Mouse (Mus musculus) macrophage (primary cell): ENCODE data around the gene Cntnap1. TPM values are rescaled to one million over a fixed set of nuclear protein-coding genes. Genes with fewer than 3 reads are reported as not detected.

Experiments
- H3K27ac ChIP-seq: fragments of 350-480 bp; formaldehyde crosslinking; 2 replicates; pipeline ENCODE4 v1.9.0; 2021
- H3K36me3 ChIP-seq: fragments of 350-480 bp; formaldehyde crosslinking; 2 replicates; pipeline ENCODE4 v1.9.0; 2021; ENCODE audit errors: inconsistent target
- H3K4me3 ChIP-seq: fragments of 350-480 bp; formaldehyde crosslinking; 2 replicates; pipeline ENCODE4 v1.9.0; 2021; ENCODE audit errors: inconsistent target
- H3K79me2 ChIP-seq: fragments of 350-480 bp; formaldehyde crosslinking; 2 replicates; pipeline ENCODE4 v1.9.0; 2021; ENCODE audit errors: inconsistent target
- WGBS: methylation state at CpG from one replicate; pipeline ENCODE4 v1.1.7; 2026; ENCODE audit warnings: inconsistent platforms; ENCODE audit not compliant: missing documents; 5-methylcytosine and 5-hydroxymethylcytosine counted together
- polyA plus RNA-seq: library from polyadenylated mRNA; stranded (reverse); fragments of 250-400 nt; gene quantifications from 3 replicates; pipeline ENCODE4 v1.2.4, GENCODE M21; 2018; ENCODE audit warnings: inconsistent platforms

Gene Cntnap1
- polyA plus RNA-seq, 1 experiment from 2014 or later = 0.17 TPM

DNA sequence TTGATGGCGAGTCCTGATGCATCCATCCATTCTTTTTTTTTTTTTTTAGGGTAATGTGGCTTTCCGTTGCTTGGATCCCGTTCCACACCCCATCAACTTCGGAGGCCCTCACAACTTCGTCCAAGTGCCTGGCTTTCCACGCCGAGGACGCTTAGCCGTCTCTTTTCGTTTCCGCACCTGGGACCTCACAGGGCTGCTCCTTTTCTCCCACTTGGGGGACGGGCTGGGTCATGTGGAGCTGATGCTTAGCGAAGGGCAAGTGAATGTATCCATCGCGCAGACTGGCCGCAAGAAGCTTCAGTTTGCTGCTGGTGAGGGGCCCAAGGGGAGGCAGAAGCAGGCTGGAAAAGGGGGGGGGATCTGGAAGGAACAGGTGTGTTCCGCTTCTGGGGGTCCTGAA is 9.9 kb downstream of the Cntnap1 start:
- Histone ChIP-seq H3K36me3 (no peaks in the 10 kb centered on the region), H3K27ac (no peak overlapping the region), H3K79me2 (no peaks in the 10 kb centered on the region), H3K4me3 (no peak overlapping the region)
- WGBS = 89% methylated on average over 16 of the region's 17 CpGs

DNA sequence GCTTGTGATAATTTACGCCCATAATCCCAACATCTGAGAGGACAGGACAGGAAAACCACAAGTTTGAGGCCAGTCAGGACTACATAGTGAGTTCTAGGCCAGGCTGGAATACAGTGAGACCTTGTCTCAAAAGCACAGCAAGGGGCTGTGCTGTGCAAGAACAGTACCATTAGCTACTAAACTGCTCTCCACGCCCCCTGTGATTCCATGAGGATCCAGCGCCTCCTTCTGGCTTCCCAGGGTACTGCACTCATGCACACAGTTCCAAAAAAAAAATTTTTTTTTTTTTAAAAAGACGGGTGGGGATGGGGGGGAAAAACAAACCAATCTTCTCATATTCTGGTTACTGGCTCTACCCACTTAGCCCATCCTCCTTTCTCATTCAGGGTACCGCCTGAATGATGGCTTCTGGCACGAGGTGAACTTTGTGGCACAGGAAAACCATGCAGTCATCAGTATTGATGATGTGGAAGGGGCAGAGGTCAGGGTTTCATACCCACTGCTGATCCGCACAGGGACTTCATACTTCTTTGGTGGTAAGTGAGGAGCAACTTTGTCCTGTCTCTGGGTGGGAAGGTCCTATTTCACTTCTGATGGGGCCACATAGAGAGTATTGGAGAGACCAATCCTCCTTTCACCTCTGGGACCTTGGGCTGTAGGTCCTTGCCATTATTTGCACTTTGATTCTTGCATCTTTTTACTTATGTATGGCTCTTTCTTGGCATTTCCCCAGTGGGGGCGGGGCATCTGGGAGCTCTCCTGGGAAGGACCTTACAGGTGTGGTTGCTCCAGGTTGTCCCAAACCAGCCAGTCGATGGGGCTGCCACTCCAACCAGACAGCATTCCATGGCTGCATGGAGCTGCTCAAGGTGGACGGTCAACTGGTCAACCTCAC is 10.8 kb downstream of the Cntnap1 start:
- 41% methylated on average over 10 of the region's 10 CpGs for WGBS
- Histone ChIP-seq H3K4me3 (no peak overlapping the region), H3K79me2 (no peaks in the 10 kb centered on the region), H3K27ac (no peak overlapping the region), H3K36me3 (no peaks in the 10 kb centered on the region)

DNA sequence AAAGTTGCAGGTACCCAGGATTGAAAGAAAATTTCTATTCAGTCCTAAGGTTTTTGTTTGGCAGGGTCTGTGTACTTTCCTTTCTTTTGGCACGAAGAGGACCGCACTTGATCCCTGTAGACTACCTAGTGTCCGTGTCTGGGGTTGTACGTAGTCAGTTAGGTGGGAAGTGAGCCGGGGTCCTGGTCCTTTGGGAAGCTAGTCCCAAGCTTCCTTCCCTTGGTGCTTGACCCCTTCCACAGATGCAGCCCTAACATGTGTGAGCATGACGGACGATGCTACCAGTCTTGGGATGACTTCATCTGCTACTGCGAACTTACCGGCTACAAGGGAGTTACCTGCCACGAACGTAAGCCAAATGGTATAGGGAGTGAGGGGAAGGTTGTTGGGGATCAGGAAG is 11.6 kb downstream of the Cntnap1 start:
- Histone ChIP-seq H3K36me3 (no peaks in the 10 kb centered on the region), H3K4me3 (no peak overlapping the region), H3K27ac (no peak overlapping the region), H3K79me2 (no peaks in the 10 kb centered on the region)
- 95% methylated on average over 11 of the region's 11 CpGs for WGBS

DNA sequence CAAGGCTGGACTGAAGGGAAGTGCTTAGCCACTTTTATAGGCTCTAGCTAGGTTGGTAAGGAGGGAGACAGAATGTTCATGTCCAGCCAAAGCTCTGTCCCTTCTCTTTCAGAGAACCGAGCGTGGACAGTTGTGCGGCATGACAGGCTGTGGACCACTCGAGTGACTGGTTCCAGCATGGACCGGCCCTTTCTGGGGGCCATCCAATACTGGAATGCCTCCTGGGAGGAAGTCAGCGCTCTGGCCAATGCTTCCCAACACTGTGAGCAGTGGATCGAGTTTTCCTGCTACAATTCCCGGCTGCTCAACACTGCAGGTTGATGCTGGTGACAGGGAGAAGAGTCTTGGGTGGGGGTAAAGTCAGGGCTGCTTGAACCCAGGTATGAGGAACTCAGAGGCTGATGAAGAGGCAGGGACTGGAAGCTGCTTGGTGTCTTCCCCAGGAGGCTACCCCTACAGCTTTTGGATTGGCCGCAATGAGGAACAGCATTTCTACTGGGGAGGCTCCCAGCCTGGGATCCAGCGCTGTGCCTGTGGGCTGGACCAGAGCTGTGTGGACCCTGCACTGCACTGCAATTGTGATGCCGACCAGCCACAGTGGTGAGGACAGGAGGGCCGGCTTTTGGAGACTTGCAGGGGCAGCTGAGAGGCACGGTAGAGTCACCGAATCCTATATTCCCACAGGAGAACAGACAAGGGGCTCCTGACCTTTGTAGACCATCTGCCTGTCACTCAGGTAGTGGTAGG is 12.6 kb downstream of the Cntnap1 start:
- Histone ChIP-seq H3K4me3 (no peak overlapping the region), H3K79me2 (no peaks in the 10 kb centered on the region), H3K27ac (no peak overlapping the region), H3K36me3 (no peaks in the 10 kb centered on the region)
- 87% methylated on average over 14 of the region's 14 CpGs for WGBS

DNA sequence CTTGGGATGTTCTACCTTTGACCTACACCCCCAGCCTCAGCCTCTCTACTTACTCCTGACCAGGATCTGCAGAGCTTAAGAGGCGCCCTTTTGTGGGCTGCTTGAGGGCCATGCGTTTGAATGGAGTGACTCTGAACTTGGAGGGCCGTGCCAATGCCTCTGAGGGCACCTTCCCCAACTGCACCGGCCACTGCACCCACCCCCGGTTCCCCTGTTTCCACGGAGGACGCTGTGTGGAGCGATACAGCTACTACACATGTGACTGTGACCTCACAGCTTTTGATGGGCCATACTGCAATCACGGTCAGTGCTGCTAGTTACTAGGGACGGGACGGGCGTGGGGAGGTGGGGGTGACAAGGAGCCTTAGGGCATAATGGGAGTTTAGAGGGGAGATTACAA is 14.7 kb downstream of the Cntnap1 start:
- H3K36me3 ChIP-seq = no peaks in the 10 kb centered on the region; the same call in 1 of the 2 replicates
- no peaks in the 10 kb centered on the region for H3K79me2 ChIP-seq
- H3K27ac ChIP-seq = no peak overlapping the region
- H3K4me3 ChIP-seq = no peak overlapping the region
- 91% methylated on average over 10 of the region's 12 CpGs for WGBS

DNA sequence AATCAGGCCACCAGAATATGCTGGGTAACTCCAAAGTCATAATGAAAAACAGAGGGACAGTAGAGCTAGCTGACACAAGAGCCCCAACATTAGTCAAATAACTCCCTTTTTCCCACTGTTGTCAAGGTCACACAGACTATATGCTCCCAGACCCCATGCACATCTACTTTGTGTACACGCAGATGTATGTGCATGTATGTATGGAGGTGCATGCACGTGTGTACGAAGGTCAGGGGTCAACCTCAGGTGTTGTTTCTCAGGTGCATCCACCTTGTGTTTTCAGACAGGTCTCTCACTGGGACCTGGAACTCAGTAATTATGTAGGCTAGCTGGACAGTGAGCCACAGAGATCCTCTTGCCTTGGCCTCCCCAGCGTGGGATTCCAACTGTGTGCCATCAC is 15.1 kb downstream of the Cntnap1 start:
- no peak overlapping the region for H3K27ac ChIP-seq
- H3K36me3 ChIP-seq = no peaks in the 10 kb centered on the region; the same call in 1 of the 2 replicates
- H3K4me3 ChIP-seq = no peak overlapping the region
- WGBS = 100% methylated on average over 4 of the region's 4 CpGs
- no peaks in the 10 kb centered on the region for H3K79me2 ChIP-seq

DNA sequence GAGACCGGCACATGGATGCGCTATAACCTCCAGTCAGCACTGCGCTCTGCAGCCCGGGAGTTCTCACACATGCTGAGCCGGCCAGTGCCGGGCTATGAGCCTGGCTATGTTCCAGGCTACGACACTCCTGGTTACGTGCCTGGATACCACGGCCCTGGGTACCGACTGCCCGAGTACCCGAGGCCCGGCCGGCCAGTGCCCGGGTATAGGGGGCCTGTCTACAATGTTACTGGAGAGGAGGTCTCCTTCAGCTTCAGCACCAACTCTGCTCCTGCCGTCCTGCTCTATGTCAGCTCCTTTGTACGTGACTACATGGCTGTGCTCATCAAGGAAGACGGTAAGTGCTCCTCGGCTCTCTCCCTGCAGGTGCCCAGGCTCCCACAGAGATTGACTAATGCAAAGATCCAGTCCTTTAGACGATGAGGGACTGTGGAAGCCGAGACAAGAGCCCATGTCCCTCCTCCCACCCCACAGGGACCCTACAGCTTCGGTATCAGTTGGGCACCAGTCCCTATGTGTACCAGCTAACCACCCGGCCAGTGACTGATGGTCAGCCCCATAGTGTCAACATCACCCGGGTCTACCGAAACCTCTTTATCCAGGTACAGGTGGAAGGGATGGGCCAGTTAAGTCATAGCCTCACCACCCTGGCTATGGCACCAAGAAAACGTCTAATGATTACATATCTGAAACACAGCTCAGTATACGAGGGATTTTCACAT is 16.4 kb downstream of the Cntnap1 start:
- Histone ChIP-seq H3K36me3 (peaks cover 3% of the 10 kb centered on the region; the same call in 1 of the 2 replicates), H3K79me2 (no peaks in the 10 kb centered on the region), H3K27ac (no peak overlapping the region), H3K4me3 (no peak overlapping the region)
- WGBS = 93% methylated on average over 27 of the region's 27 CpGs

DNA sequence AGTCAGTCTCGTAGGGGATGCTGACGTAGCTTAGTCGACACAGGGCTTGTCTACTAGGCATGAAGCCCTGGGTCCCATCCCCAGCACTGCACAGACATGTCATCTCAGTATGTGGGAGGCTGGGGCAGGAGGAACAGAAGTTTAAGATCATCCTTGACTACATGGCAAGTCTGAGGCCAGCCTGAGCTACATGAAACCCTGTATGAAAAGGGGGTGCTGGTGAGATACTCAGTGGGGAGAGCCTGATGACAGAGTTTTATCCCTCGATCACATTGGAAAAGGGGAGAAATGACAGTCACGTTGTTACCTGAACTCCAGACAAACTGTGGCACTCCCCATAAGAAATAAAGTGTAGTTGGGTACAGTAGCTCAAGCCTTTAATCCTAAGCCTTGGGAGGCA is 17.2 kb downstream of the Cntnap1 start:
- no peak overlapping the region for H3K27ac ChIP-seq
- no peaks in the 10 kb centered on the region for H3K79me2 ChIP-seq
- WGBS = 99% methylated on average over 5 of the region's 5 CpGs
- H3K4me3 ChIP-seq = no peak overlapping the region
- H3K36me3 ChIP-seq = peaks cover 11% of the 10 kb centered on the region; the same call in 1 of the 2 replicates

DNA sequence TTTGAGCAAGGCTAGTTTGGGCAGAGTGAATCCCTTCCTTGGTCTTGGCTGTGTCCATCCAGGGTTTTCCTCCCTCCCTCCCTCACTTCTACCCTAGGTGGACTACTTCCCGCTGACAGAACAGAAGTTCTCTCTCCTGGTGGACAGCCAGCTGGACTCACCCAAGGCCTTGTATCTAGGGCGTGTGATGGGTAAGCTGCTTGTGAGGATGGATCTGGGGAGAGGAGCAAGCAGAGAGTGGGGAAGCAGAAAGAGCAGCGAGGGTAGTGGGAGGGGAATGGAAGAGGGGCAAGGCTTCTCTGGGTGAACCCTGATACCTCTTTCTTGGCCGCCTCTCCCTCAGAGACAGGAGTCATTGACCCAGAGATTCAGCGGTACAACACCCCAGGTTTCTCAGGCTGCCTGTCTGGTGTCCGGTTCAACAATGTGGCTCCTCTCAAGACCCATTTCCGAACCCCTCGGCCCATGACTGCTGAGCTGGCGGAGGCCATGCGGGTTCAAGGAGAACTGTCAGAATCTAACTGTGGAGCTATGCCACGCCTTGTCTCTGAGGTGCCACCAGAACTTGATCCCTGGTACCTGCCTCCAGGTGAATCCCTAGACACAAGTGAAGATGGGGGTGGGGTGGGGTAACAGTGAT is 18.0 kb downstream of the Cntnap1 start:
- Histone ChIP-seq H3K27ac (no peak overlapping the region), H3K4me3 (no peak overlapping the region), H3K79me2 (no peaks in the 10 kb centered on the region), H3K36me3 (peaks cover 19% of the 10 kb centered on the region; the same call in 1 of the 2 replicates)
- WGBS = 96% methylated on average over 11 of the region's 11 CpGs

DNA sequence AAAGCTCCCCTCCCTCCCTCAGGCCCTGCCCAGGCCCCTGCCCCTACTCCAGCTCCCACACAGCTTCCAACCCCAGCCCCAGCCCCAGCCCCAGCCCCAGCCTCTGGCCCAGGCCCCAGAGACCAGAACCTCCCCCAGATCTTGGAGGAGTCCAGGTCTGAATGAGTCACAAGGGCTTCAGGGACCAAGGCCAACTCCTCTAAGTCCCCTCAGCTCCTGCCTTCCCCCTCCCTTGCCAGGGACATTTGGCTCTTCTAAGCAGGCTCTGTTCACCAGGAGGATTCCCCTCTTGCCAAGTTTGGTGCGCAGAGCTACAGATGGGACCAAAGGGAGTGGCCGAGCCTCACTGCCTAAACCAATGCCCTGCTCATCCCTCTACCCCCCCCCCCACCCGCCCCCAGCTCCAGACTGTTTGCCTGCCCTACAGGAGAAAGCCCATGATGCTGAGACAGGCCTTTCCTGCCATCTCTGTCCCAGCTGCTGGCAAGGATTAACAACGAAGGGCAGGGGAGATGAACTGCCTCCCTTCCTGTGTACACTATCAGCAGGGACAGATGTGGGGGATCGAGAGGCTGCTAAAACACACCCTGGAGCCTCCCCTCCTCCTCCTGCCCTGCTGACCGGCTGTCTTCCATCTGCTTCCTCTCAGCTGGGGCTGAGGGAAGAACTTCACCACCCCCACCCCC is 19.3 kb downstream of the Cntnap1 start:
- Histone ChIP-seq H3K4me3 (no peak overlapping the region), H3K36me3 (peaks cover 32% of the 10 kb centered on the region), H3K27ac (no peak overlapping the region), H3K79me2 (no peaks in the 10 kb centered on the region)
- 56% methylated on average over 6 of the region's 6 CpGs for WGBS

DNA sequence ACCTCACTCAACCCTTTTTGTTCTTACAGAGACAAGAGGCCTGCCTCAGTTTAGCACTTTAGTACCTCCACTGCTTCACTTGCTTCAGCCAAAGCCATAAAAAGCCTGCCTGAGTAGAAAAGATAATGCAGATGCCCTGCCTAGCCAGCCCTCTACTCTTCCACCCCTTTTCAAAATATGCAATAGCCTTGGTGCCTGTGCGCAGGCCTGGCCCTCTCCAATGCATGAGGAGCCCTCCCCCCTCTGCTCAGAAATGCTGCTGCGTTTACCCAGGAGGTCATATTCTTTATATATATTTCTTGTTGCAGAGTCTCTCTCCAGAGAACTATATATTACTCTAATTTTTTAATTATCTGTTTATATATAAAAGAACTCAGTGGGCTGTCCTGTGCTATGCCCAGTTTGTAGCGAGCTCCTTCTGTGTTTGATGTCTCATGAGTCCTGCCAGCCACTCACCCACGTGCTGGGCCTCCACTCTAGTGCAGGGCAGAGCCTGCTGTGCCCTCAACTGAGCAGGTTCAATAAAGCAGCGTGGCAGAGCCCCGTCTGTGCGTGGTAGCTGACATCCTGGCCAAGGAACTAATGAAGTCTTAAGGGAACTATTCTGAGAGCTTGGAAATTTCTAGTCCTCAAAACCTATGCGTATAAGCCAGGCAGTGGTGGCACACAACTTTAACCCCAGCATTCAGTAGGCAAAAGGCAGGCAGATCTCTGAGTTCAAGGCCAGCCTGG is 20.0 kb downstream of the Cntnap1 start:
- Histone ChIP-seq H3K36me3 (peaks cover 39% of the 10 kb centered on the region), H3K4me3 (no peak overlapping the region), H3K27ac (no peak overlapping the region), H3K79me2 (no peaks in the 10 kb centered on the region)
- WGBS = 83% methylated on average over 8 of the region's 8 CpGs

DNA sequence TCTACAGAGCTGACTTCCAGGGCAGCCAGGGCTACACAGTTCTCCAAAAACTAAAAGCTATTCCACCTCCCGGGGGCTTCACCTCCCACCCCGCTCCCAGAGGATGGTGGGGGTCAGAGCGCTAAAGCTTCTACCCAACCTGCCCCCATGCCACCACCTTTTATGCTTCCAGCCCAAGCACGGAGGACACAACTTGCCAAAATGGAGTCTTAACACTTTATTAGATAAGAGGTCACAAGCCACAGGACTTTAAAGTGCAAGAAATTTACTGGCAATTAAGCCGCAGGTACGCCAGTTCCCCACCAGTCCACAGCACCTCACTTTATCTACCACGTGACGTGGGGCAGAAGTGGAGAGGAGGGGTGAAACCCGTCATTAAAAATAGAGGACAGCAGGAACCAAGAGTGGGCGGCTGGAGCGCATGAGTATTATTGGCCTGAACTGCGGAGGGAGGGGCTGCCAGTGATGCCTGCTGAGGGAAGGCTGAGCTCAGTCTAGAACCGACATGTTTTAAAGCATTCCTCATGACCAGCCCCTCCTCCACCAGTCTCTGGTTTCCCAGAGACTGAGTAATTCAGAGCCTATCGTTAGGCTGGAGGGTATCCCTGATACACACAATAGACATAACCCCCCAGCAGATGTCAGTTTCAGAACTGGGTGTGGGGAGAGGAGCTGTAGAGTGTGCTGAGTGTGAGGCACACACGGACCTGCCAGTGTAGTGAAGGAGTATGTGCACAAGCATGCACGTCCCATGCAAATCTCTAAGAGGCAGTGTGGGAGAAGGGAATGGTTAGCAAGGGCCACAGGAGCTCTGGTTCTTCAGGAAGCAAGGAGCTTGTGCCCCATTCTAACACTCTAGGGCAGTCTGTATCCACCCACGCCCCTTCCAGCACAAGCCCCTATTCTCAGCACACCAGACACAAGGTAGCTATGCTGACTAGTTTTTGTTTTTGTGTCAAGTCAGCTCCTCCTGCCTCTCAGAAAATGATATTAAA is 20.9 kb downstream of the Cntnap1 start:
- Histone ChIP-seq H3K36me3 (peaks cover 48% of the 10 kb centered on the region), H3K79me2 (no peaks in the 10 kb centered on the region), H3K4me3 (no peak overlapping the region), H3K27ac (no peak overlapping the region)
- 94% methylated on average over 17 of the region's 17 CpGs for WGBS
